Mouse (Mus musculus) yolk sac, embryonic 10.5 days (tissue): ENCODE measurements around the gene Gpm6b.

Experiments used
- DNase-seq: peaks from one replicate; pipeline ENCODE4 v3.0.0-alpha.2; 2017; ENCODE audit warnings: low spot score

Gene Gpm6b

GRCm38 (mm10) chrX:166238831-166239460 is at the start of gene Gpm6b:
Gene Gpm6b, plus strand, starts transcription at chrX:166238911.
- peak; percentile 25 for DNase-seq

- DNase-seq = no peak
Measured at GRCm38 (mm10) chrX:166196327-166196726, 42.4 kb upstream of the Gpm6b start.

GRCm38 (mm10) chrX:166198266-166198665 is 40.4 kb upstream of the Gpm6b start:
- DNase-seq = no peak

GRCm38 (mm10) chrX:166199812-166200211 is 38.9 kb upstream of the Gpm6b start:
- DNase-seq = no peak

GRCm38 (mm10) chrX:166214576-166214975 is 24.1 kb upstream of the Gpm6b start:
- DNase-seq = no peak

GRCm38 (mm10) chrX:166216248-166216647 is 22.5 kb upstream of the Gpm6b start:
- DNase-seq = no peak

GRCm38 (mm10) chrX:166216720-166217119 is 22.0 kb upstream of the Gpm6b start:
- no peak for DNase-seq

- no peak for DNase-seq
Measured at GRCm38 (mm10) chrX:166219331-166219730, 19.4 kb upstream of the Gpm6b start.

GRCm38 (mm10) chrX:166226856-166227255 is 11.9 kb upstream of the Gpm6b start:
- DNase-seq = no peak

- no peak for DNase-seq
Measured at GRCm38 (mm10) chrX:166229750-166230149, 9.0 kb upstream of the Gpm6b start.

- DNase-seq = no peak
Measured at GRCm38 (mm10) chrX:166230515-166231267, 8.0 kb upstream of the Gpm6b start.

GRCm38 (mm10) chrX:166236131-166236530 is 2.6 kb upstream of the Gpm6b start:
- no peak for DNase-seq

- peak; percentile 1 for DNase-seq
Measured at GRCm38 (mm10) chrX:166239520-166239919, 809 bp downstream of the Gpm6b start.

GRCm38 (mm10) chrX:166240751-166241150 is 2.0 kb downstream of the Gpm6b start:
- DNase-seq = no peak

- DNase-seq = no peak
Measured at GRCm38 (mm10) chrX:166243261-166243885, 4.7 kb downstream of the Gpm6b start.

GRCm38 (mm10) chrX:166271489-166271888 is 32.8 kb downstream of the Gpm6b start:
- no peak for DNase-seq

- no peak for DNase-seq
Measured at GRCm38 (mm10) chrX:166272646-166273045, 33.9 kb downstream of the Gpm6b start.

GRCm38 (mm10) chrX:166279861-166280260 is 41.1 kb downstream of the Gpm6b start:
- DNase-seq = no peak

- DNase-seq = no peak
Measured at GRCm38 (mm10) chrX:166286760-166287483, 48.2 kb downstream of the Gpm6b start.

- peak; percentile 16 for DNase-seq
Measured at GRCm38 (mm10) chrX:166291266-166291665, 52.6 kb downstream of the Gpm6b start.

- DNase-seq = no peak
Measured at GRCm38 (mm10) chrX:166293465-166293864, 54.8 kb downstream of the Gpm6b start.

GRCm38 (mm10) chrX:166302791-166303190 is 64.1 kb downstream of the Gpm6b start:
- DNase-seq = no peak
